Mouse (Mus musculus) heart, postnatal 0 days (tissue): ENCODE data around the gene 1700016C15Rik. TPM values are rescaled to one million over a fixed set of nuclear protein-coding genes. Genes with fewer than 3 reads are reported as not detected.
A peak's percentile ranks its signal among the peaks of the same experiment; 100 is the strongest.

ENCODE experiments used
- ATAC-seq: fragments of 200-750 bp; cut with Nextera tagmentation; 2 replicates; pipeline ENCODE4 v1.8.0; 2017; ENCODE audit warnings: low read depth, moderate number of reproducible peaks, moderate library complexity; ENCODE audit not compliant: insufficient read depth
- DNase-seq: peaks from one replicate; pipeline ENCODE4 v3.0.0-alpha.2; 2016; ENCODE audit warnings: low spot score
- H3K27ac ChIP-seq: fragments of 300-500 bp; sonication (generic); 2 replicates; pipeline ENCODE4 v1.5.1; 2014; ENCODE audit warnings: low read depth, mild to moderate bottlenecking
- H3K27me3 ChIP-seq: fragments of 300-500 bp; sonication (generic); 2 replicates; pipeline ENCODE4 v1.6.1; 2014; ENCODE audit warnings: low read length, mixed read lengths; ENCODE audit not compliant: control insufficient read depth, insufficient read depth
- H3K36me3 ChIP-seq: fragments of 300-500 bp; sonication (generic); replicated peaks from 2 replicates; pipeline ENCODE4 v1.6.1; 2014; ENCODE audit warnings: low read length, mixed read lengths; ENCODE audit not compliant: control insufficient read depth, insufficient read depth
- H3K4me1 ChIP-seq: fragments of 300-500 bp; sonication (generic); 2 replicates; pipeline ENCODE4 v1.6.1; 2014; ENCODE audit warnings: antibody characterized with exemption; ENCODE audit not compliant: control insufficient read depth, insufficient read depth
- H3K4me2 ChIP-seq: fragments of 300-500 bp; sonication (generic); 2 replicates; pipeline ENCODE4 v1.6.1; 2014; ENCODE audit warnings: low read depth, mild to moderate bottlenecking, low read length, moderate library complexity
- H3K4me3 ChIP-seq: fragments of 300-500 bp; sonication (generic); 2 replicates; pipeline ENCODE4 v1.5.1; 2014; ENCODE audit warnings: low read depth, low read length
- H3K9ac ChIP-seq: fragments of 300-500 bp; sonication (generic); replicated peaks from 2 replicates; pipeline ENCODE4 v1.6.1; 2014; ENCODE audit warnings: low read depth, low read length, mixed read lengths
- H3K9me3 ChIP-seq: fragments of 300-500 bp; sonication (generic); replicated peaks from 2 replicates; pipeline ENCODE4 v1.6.1; 2016; ENCODE audit warnings: low read length; ENCODE audit not compliant: control insufficient read depth
- CTCF ChIP-seq: IDR thresholded peaks from 2 replicates; pipeline ENCODE4 v1.5.1; 2016; ENCODE audit warnings: antibody characterized with exemption, control low read depth, low read depth
- EP300 ChIP-seq: IDR thresholded peaks from 2 replicates; pipeline ENCODE4 v1.6.1; 2016; ENCODE audit warnings: antibody characterized with exemption, low read depth
- WGBS: fragments of 180-500 bp; shearing (Covaris S2); extraction: QIAGEN DNeasy Blood & Tissue Kit; methylation state at CpG from one replicate; pipeline ENCODE4 v1.1.7; 2014; 5-methylcytosine and 5-hydroxymethylcytosine counted together
- polyA plus RNA-seq: library from polyadenylated mRNA; unstranded; fragments of >200 nt; fragmentation: Nextera tagmentation; extraction: Ambion mirVana; gene quantifications from 2 replicates; pipeline ENCODE4 v1.2.1, GENCODE M21; 2015
- total RNA-seq: library from RNA; depleted of rRNA; stranded (reverse); fragments of >200 nt; gene quantifications from 2 replicates; pipeline ENCODE4 v1.2.3, GENCODE M21; 2014; ENCODE audit warnings: low replicate concordance

Gene 1700016C15Rik
- total and polyA plus RNA-seq, 2 experiments from 2014 or later: not detected

- peaks cover 29% of the 10 kb centered on the region for H3K9me3 ChIP-seq
- no peaks in the 10 kb centered on the region for H3K27me3 ChIP-seq
- no peak for TF ChIP-seq EP300
- no peak for DNase-seq
- no peaks in the 10 kb centered on the region for H3K4me1 ChIP-seq
- no peak for ATAC-seq
- no peak overlapping the region for H3K4me3 ChIP-seq
- no peak overlapping the region for H3K4me2 ChIP-seq
- H3K36me3 ChIP-seq: no peaks in the 10 kb centered on the region
- no peak overlapping the region for H3K27ac ChIP-seq
- no peak overlapping the region for H3K9ac ChIP-seq
- 76% methylated on average over 1 of the region's 1 CpGs for WGBS
Observed at GRCm38 (mm10) chr1:177753496-177753895, 23.9 kb downstream of the 1700016C15Rik start.

GRCm38 (mm10) chr1:177757249-177757648 is 27.6 kb downstream of the 1700016C15Rik start:
- no peak for ATAC-seq
- Histone ChIP-seq H3K27ac (no peak overlapping the region), H3K36me3 (no peaks in the 10 kb centered on the region; the same call in 1 of the 2 replicates), H3K4me2 (no peak overlapping the region), H3K9ac (no peak overlapping the region), H3K27me3 (no peaks in the 10 kb centered on the region), H3K4me1 (no peaks in the 10 kb centered on the region), H3K4me3 (no peak overlapping the region), H3K9me3 (no peaks in the 10 kb centered on the region)
- TF ChIP-seq EP300: no peak
- TF ChIP-seq CTCF: no peak
- DNase-seq: no peak
- 88% methylated on average over 5 of the region's 5 CpGs for whole genome bisulfite sequencing

- peaks cover 66% of the 10 kb centered on the region for H3K36me3 ChIP-seq
- no peaks in the 10 kb centered on the region for H3K9me3 ChIP-seq
- H3K9ac ChIP-seq: no peak overlapping the region
- H3K27me3 ChIP-seq: no peaks in the 10 kb centered on the region
- TF ChIP-seq CTCF (no peak), EP300 (no peak)
- no peak overlapping the region for H3K27ac ChIP-seq
- H3K4me1 ChIP-seq: no peaks in the 10 kb centered on the region
- H3K4me3 ChIP-seq: no peak overlapping the region
- DNase-seq (no peak), ATAC-seq (no peak)
- H3K4me2 ChIP-seq: no peak overlapping the region
Observed at GRCm38 (mm10) chr1:177768931-177769330, 39.3 kb downstream of the 1700016C15Rik start.

GRCm38 (mm10) chr1:177777397-177777796 is 47.8 kb downstream of the 1700016C15Rik start:
- Histone ChIP-seq H3K9me3 (no peaks in the 10 kb centered on the region), H3K9ac (no peak overlapping the region), H3K4me2 (no peak overlapping the region), H3K4me1 (no peaks in the 10 kb centered on the region), H3K27ac (no peak overlapping the region), H3K4me3 (no peak overlapping the region), H3K36me3 (peaks cover 47% of the 10 kb centered on the region), H3K27me3 (no peaks in the 10 kb centered on the region)
- ATAC-seq (no peak), DNase-seq (no peak)
- 85% methylated on average over 2 of the region's 2 CpGs for WGBS
- TF ChIP-seq CTCF (no peak), EP300 (no peak)

- ATAC-seq: no peak
- H3K36me3 ChIP-seq: no peaks in the 10 kb centered on the region
Observed at GRCm38 (mm10) chr1:177792835-177793234, 63.2 kb downstream of the 1700016C15Rik start.

GRCm38 (mm10) chr1:177794866-177795265 is 65.3 kb downstream of the 1700016C15Rik start:
- Histone ChIP-seq H3K27ac (0 out of 2 replicates have a peak overlapping the region, but pooled peaks have one; percentile 46), H3K9ac (peak overlapping the region; percentile 91), H3K27me3 (no peaks in the 10 kb centered on the region), H3K9me3 (no peaks in the 10 kb centered on the region), H3K36me3 (no peaks in the 10 kb centered on the region), H3K4me2 (peak overlapping the region; percentile 93), H3K4me3 (peak overlapping the region; percentile 97), H3K4me1 (peaks cover 12% of the 10 kb centered on the region)
- DNase-seq (no peak), ATAC-seq (no peak)
- 15% methylated on average over 8 of the region's 8 CpGs for WGBS
- TF ChIP-seq CTCF: no peak
- no peak for TF ChIP-seq EP300

More at GRCm38 (mm10) chr1:177792835-177793234, 63.2 kb downstream of the 1700016C15Rik start:
- Histone ChIP-seq H3K9ac (no peak overlapping the region), H3K27me3 (no peaks in the 10 kb centered on the region), H3K27ac (no peak overlapping the region), H3K4me2 (no peak overlapping the region), H3K9me3 (no peaks in the 10 kb centered on the region), H3K4me3 (no peak overlapping the region), H3K4me1 (peaks cover 12% of the 10 kb centered on the region)
- TF ChIP-seq EP300: no peak
- no peak for TF ChIP-seq CTCF
- 84% methylated on average over 3 of the region's 3 CpGs for WGBS
- no peak for DNase-seq
